Mouse (Mus musculus): ENCODE measurements at regions not wholly inside any gene's neighbourhood (a gene's known extent, or its start where the extent isn't known, plus 50 kb on each side); places are given as distances from the start of the nearest gene placed in this dataset.

DNA sequence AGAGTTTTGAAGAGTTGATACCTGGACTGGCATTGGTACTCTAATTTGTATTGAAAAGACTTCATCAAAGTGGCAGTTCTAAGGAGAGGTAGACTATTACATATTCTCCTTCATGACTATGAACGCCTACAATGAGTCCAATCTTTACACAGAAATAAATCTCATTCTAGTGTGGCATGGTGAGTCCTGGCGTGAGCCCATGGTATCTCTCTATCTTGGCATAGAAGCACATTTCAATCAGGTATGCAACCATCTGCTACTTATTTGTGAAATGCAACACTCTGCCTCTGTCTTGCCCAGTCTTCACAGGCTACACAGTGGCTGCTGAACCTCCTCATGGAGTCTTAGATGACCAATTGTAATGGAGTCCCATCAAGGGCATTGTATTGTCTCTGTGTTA, 661.8 kb upstream of the Pou3f3 start:
- WGBS = 92% methylated on average over 2 of the region's 2 CpGs
- no peak overlapping the region for H3K4me3 ChIP-seq (ENCODE audit: low read depth, low read length)

DNA sequence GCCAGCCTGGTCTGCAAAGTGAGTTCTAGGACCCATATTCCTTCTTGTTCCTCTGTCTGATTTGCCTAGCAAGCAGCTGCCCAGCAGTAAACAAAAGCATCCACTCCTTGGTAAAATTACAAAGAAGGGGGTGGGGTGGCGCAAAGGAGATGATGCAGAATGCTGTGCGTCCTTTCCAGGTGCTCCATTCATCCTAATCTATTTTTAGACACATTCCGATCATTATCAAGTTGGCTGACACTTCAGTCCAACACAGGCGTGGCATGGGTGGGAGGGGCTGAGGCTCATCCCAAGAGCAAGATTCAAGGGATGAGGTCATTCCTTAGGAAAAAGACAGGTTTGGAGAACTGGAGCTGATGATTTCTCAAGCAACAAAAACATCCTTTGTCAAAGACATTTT, 660.2 kb upstream of the Pou3f3 start:
- Histone ChIP-seq H3K9ac (ENCODE audit: low read depth, low read length) (no peak overlapping the region), H3K27ac (ENCODE audit: low read length) (no peak overlapping the region), H3K9me3 (replicated peaks; ENCODE audit: control insufficient read depth, low read length, poor library complexity, severe bottlenecking) (no peaks in the 10 kb centered on the region), H3K4me1 (ENCODE audit: control insufficient read depth, insufficient read depth, low read length) (no peaks in the 10 kb centered on the region), H3K4me3 (ENCODE audit: low read depth, low read length) (no peak overlapping the region), H3K4me2 (ENCODE audit: low read length) (no peak overlapping the region), H3K27me3 (ENCODE audit: control insufficient read depth, insufficient read depth, low read depth, low read length) (no peaks in the 10 kb centered on the region), H3K36me3 (ENCODE audit: control insufficient read depth, insufficient read depth, low read length) (no peaks in the 10 kb centered on the region)
- 91% methylated on average over 4 of the region's 4 CpGs for WGBS
- ATAC-seq = no peak

More for the DNA sequence above, 661.8 kb upstream of the Pou3f3 start:
- Histone ChIP-seq H3K9ac (ENCODE audit: low read depth, low read length) (no peak overlapping the region), H3K36me3 (ENCODE audit: control insufficient read depth, insufficient read depth, low read length) (no peaks in the 10 kb centered on the region), H3K4me2 (ENCODE audit: low read length) (no peak overlapping the region), H3K27ac (ENCODE audit: low read length) (no peak overlapping the region), H3K4me1 (ENCODE audit: control insufficient read depth, insufficient read depth, low read length) (no peaks in the 10 kb centered on the region), H3K27me3 (ENCODE audit: control insufficient read depth, insufficient read depth, low read depth, low read length) (no peaks in the 10 kb centered on the region), H3K9me3 (replicated peaks; ENCODE audit: control insufficient read depth, low read length, poor library complexity, severe bottlenecking) (no peaks in the 10 kb centered on the region)
- ATAC-seq = no peak

DNA sequence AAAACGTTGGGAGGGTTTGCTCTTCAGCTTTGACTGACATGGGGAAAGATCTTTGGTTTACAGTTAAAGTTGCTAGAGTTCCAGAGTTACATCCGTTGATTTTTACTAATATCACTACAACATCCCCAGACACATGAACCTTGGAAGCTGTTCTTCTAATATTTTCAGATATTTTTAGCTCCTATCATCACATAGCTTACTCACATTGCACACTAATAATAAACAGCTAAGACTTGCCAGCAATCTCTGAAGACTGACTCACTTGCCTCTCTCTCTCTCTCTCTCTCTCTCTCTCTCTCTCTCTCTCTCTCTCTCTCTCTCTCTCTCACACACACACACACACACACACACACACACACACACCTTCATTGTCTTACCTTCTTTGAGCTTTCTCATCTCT, 654.0 kb upstream of the Pou3f3 start:
- Histone ChIP-seq H3K4me1 (ENCODE audit: control insufficient read depth, insufficient read depth, low read length) (no peaks in the 10 kb centered on the region), H3K4me3 (ENCODE audit: low read depth, low read length) (no peak overlapping the region), H3K27me3 (ENCODE audit: control insufficient read depth, insufficient read depth, low read depth, low read length) (no peaks in the 10 kb centered on the region), H3K36me3 (ENCODE audit: control insufficient read depth, insufficient read depth, low read length) (no peaks in the 10 kb centered on the region), H3K27ac (ENCODE audit: low read length) (no peak overlapping the region), H3K4me2 (ENCODE audit: low read length) (no peak overlapping the region), H3K9me3 (replicated peaks; ENCODE audit: control insufficient read depth, low read length, poor library complexity, severe bottlenecking) (no peaks in the 10 kb centered on the region), H3K9ac (ENCODE audit: low read depth, low read length) (no peak overlapping the region)
- ATAC-seq = no peak
- WGBS = 78% methylated on average over 2 of the region's 2 CpGs

DNA sequence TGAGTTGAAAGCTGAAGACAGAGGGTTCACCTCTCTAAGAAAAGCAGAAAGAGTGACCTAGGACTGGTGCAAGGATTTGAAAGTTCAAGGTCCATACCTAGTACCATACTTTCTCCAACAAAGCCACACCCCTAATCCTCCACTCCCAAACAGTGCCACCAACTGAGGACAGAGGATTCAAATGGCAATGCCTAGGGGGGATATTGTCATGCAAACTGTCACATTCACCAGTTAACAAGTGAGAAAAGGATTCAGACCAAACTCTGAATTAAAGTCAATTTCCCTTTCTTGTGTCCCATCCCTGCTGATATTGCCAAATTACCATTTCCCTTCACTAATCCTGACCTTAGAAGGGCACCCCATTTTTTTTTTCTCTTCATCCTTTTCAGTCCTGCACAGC, 637.1 kb upstream of the Pou3f3 start:
- Histone ChIP-seq H3K4me3 (ENCODE audit: low read depth, low read length) (no peak overlapping the region), H3K4me2 (ENCODE audit: low read length) (no peak overlapping the region), H3K36me3 (ENCODE audit: control insufficient read depth, insufficient read depth, low read length) (no peaks in the 10 kb centered on the region), H3K27ac (ENCODE audit: low read length) (no peak overlapping the region), H3K27me3 (ENCODE audit: control insufficient read depth, insufficient read depth, low read depth, low read length) (no peaks in the 10 kb centered on the region), H3K9me3 (replicated peaks; ENCODE audit: control insufficient read depth, low read length, poor library complexity, severe bottlenecking) (no peaks in the 10 kb centered on the region), H3K4me1 (ENCODE audit: control insufficient read depth, insufficient read depth, low read length) (no peaks in the 10 kb centered on the region), H3K9ac (ENCODE audit: low read depth, low read length) (no peak overlapping the region)
- no peak for ATAC-seq

DNA sequence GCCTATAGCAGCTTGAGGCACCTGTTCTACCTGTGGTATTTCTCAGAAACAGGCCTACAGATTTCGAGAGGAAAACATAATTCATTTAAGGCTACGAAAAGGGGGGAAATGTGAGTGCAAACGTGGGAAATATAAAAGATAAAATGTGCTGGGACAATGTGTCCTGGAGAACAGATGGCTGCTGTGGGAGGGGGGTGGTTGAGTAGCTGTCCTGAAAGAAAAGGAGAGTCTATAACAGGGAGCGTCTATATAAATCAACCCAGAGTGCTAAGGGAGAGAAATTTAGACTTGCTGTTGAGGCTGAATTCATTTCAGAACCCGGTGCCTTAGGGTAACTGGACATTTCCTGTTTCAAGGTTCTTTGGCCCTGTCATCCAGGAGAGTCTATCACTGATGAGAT, 625.5 kb upstream of the Pou3f3 start:
- H3K9me3 ChIP-seq (replicated peaks; ENCODE audit: control insufficient read depth, low read length, poor library complexity, severe bottlenecking) = no peaks in the 10 kb centered on the region
- H3K4me1 ChIP-seq (ENCODE audit: control insufficient read depth, insufficient read depth, low read length) = no peaks in the 10 kb centered on the region
- H3K4me3 ChIP-seq (ENCODE audit: low read depth, low read length) = no peak overlapping the region
- H3K4me2 ChIP-seq (ENCODE audit: low read length) = no peak overlapping the region
- WGBS = 80% methylated on average over 5 of the region's 5 CpGs
- H3K27me3 ChIP-seq (ENCODE audit: control insufficient read depth, insufficient read depth, low read depth, low read length) = no peaks in the 10 kb centered on the region
- no peak for ATAC-seq
- H3K27ac ChIP-seq (ENCODE audit: low read length) = no peak overlapping the region
- H3K9ac ChIP-seq (ENCODE audit: low read depth, low read length) = no peak overlapping the region
- H3K36me3 ChIP-seq (ENCODE audit: control insufficient read depth, insufficient read depth, low read length) = no peaks in the 10 kb centered on the region

DNA sequence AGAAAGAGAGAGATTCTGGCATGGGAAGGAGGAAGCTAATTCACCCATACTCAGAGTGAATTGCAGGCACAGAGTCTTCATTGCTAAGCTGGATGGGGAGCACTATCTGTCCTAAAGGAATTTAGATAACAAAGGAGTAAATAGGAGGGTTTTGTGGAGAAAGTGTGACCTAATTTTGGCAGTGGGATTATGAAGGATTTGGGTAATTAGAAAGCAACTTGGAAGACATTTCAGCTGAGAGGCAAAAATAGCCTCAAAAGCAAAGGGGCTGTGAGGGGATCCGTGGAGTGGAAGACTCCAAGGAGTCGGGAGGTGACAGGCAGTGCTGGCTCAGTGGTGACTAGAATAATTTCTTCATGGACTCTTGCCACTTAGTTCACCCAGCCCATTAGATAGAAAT, 599.5 kb upstream of the Pou3f3 start:
- no peak for ATAC-seq

DNA sequence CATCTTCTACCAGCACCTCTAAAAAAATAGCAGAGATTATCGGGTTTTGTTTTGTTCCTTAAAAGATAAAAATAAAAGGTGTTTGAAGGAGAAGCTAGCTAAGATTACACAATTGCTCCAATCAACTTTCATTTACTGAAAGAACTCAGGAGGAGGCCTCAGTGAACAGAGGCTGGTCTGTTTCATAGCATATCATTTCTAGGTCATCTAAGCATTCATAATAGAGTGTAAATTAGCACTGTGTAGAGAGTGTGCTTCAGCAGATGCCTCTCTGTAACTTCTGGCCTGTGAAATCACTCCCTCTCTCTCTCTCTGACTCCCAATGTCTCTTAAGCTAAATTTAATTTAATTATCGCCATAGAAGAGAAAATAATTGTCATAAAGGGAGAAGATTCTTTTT, 597.0 kb upstream of the Pou3f3 start:
- no peak overlapping the region for H3K9ac ChIP-seq (ENCODE audit: low read depth, low read length)
- H3K4me1 ChIP-seq (ENCODE audit: control insufficient read depth, insufficient read depth, low read length) = 0 out of 2 replicates have a peak, but pooled peaks cover 2% of the 10 kb centered on the region
- no peak for ATAC-seq
- no peak overlapping the region for H3K4me3 ChIP-seq (ENCODE audit: low read depth, low read length)
- 78% methylated on average over 2 of the region's 2 CpGs for WGBS
- no peak overlapping the region for H3K4me2 ChIP-seq (ENCODE audit: low read length)
- H3K36me3 ChIP-seq (ENCODE audit: control insufficient read depth, insufficient read depth, low read length) = no peaks in the 10 kb centered on the region
- H3K27ac ChIP-seq (ENCODE audit: low read length) = no peak overlapping the region
- no peaks in the 10 kb centered on the region for H3K27me3 ChIP-seq (ENCODE audit: control insufficient read depth, insufficient read depth, low read depth, low read length)
- no peaks in the 10 kb centered on the region for H3K9me3 ChIP-seq (replicated peaks; ENCODE audit: control insufficient read depth, low read length, poor library complexity, severe bottlenecking)

More for the DNA sequence above, 599.5 kb upstream of the Pou3f3 start:
- Histone ChIP-seq H3K4me2 (ENCODE audit: low read length) (no peak overlapping the region), H3K27me3 (ENCODE audit: control insufficient read depth, insufficient read depth, low read depth, low read length) (no peaks in the 10 kb centered on the region), H3K4me3 (ENCODE audit: low read depth, low read length) (no peak overlapping the region), H3K4me1 (ENCODE audit: control insufficient read depth, insufficient read depth, low read length) (0 out of 2 replicates have a peak, but pooled peaks cover 2% of the 10 kb centered on the region), H3K27ac (ENCODE audit: low read length) (no peak overlapping the region), H3K36me3 (ENCODE audit: control insufficient read depth, insufficient read depth, low read length) (no peaks in the 10 kb centered on the region), H3K9ac (ENCODE audit: low read depth, low read length) (no peak overlapping the region), H3K9me3 (replicated peaks; ENCODE audit: control insufficient read depth, low read length, poor library complexity, severe bottlenecking) (no peaks in the 10 kb centered on the region)
- 18% methylated on average over 2 of the region's 2 CpGs for WGBS

DNA sequence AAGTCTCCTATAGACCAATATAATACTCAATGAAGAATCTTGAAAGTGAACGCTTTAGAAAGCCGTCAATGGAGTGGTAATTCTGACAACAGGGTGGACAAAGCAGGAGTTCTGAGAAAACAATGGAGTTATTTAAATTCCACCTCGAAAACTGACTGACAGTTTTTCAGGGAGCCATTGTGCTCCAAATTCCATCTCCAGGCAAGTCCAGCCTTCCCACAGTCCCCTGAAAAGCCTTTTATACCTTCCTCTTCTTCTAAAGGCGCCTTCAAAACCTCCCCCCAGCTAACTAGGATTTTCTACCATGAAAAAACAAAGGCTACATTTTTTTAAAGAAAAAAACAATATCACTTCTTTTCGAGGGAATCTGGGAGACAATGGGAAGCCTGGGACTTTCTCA, 588.0 kb upstream of the Pou3f3 start:
- H3K27ac ChIP-seq (ENCODE audit: low read length) = no peak overlapping the region
- no peak for ATAC-seq
- H3K4me1 ChIP-seq (ENCODE audit: control insufficient read depth, insufficient read depth, low read length) = no peaks in the 10 kb centered on the region
- WGBS = 16% methylated on average over 5 of the region's 5 CpGs
- H3K9ac ChIP-seq (ENCODE audit: low read depth, low read length) = no peak overlapping the region
- no peaks in the 10 kb centered on the region for H3K27me3 ChIP-seq (ENCODE audit: control insufficient read depth, insufficient read depth, low read depth, low read length)
- H3K36me3 ChIP-seq (ENCODE audit: control insufficient read depth, insufficient read depth, low read length) = no peaks in the 10 kb centered on the region
- no peaks in the 10 kb centered on the region for H3K9me3 ChIP-seq (replicated peaks; ENCODE audit: control insufficient read depth, low read length, poor library complexity, severe bottlenecking)
- H3K4me3 ChIP-seq (ENCODE audit: low read depth, low read length) = no peak overlapping the region
- H3K4me2 ChIP-seq (ENCODE audit: low read length) = no peak overlapping the region

DNA sequence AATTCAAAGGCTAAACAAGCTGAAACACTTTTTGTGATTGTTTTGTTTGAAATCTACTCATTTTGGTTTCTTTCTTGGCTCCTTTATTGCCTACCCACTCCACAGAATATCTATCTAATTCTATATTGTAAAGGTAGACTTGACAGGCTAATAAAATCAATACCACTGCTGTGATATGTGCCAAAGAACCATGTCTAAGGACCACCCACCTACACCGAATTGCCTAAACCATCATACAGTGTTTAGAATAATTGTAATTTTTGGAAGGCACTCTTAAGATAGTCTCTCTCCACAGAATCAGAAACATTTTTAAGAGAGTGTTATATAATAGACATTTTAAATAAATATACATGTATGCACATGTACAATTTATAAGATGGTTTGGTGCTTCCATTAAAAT, 587.6 kb upstream of the Pou3f3 start:
- Histone ChIP-seq H3K4me2 (ENCODE audit: low read length) (no peak overlapping the region), H3K36me3 (ENCODE audit: control insufficient read depth, insufficient read depth, low read length) (no peaks in the 10 kb centered on the region), H3K4me3 (ENCODE audit: low read depth, low read length) (no peak overlapping the region), H3K9me3 (replicated peaks; ENCODE audit: control insufficient read depth, low read length, poor library complexity, severe bottlenecking) (no peaks in the 10 kb centered on the region), H3K27ac (ENCODE audit: low read length) (no peak overlapping the region), H3K4me1 (ENCODE audit: control insufficient read depth, insufficient read depth, low read length) (no peaks in the 10 kb centered on the region), H3K9ac (ENCODE audit: low read depth, low read length) (no peak overlapping the region), H3K27me3 (ENCODE audit: control insufficient read depth, insufficient read depth, low read depth, low read length) (no peaks in the 10 kb centered on the region)
- ATAC-seq = no peak
- 33% methylated on average over 1 of the region's 1 CpGs for WGBS
